Mouse (Mus musculus) ES-E14 (cell line): ENCODE measurements around the gene Klf2.

ENCODE experiments used
- CHD2 ChIP-seq: IDR thresholded peaks from 2 replicates; pipeline ENCODE4 v1.6.1; 2014; ENCODE audit warnings: mild to moderate bottlenecking, low read depth, low read length, inconsistent platforms
- HCFC1 ChIP-seq: IDR thresholded peaks from 2 replicates; pipeline ENCODE4 v1.6.1; 2012; ENCODE audit warnings: low read length, inconsistent platforms, borderline replicate concordance; ENCODE audit not compliant: insufficient read depth
- ZC3H11A ChIP-seq: IDR thresholded peaks from 2 replicates; pipeline ENCODE4 v1.6.1; 2012; ENCODE audit warnings: low read depth, mild to moderate bottlenecking, inconsistent platforms, low read length, borderline replicate concordance
- ZNF384 ChIP-seq: IDR thresholded peaks from 2 replicates; pipeline ENCODE4 v1.6.1; 2012; ENCODE audit warnings: low read depth, low read length, inconsistent platforms

GRCm38 (mm10) chr8:72366435-72366834 is 47.6 kb downstream of the Klf2 start:
- TF ChIP-seq CHD2, result no peak
- no peak for TF ChIP-seq ZNF384
- no peak for TF ChIP-seq HCFC1
- TF ChIP-seq ZC3H11A, result no peak
